Mouse (Mus musculus) neural tube, embryonic 15.5 days (tissue): ENCODE data around the gene Med24. TPM values are rescaled to one million over a fixed set of nuclear protein-coding genes. Genes with fewer than 3 reads are reported as not detected.
A peak's percentile ranks its signal among the peaks of the same experiment; 100 is the strongest.
"Not testable (repeated sequence)": the region's sequence is repeated elsewhere in the genome, so short reads cannot be mapped to it uniquely, and the experiment has no call there.

Experiments
- ATAC-seq: fragments of 200-750 bp; cut with Nextera tagmentation; 2 replicates; pipeline ENCODE4 v1.8.0; 2017; ENCODE audit warnings: mild to moderate bottlenecking, moderate TSS enrichment, moderate library complexity; ENCODE audit not compliant: low FRiP score
- H3K27ac ChIP-seq: fragments of 300-500 bp; sonication (generic); replicated peaks from 2 replicates; pipeline ENCODE4 v1.5.1; 2015; ENCODE audit warnings: mild to moderate bottlenecking, inconsistent platforms
- H3K27me3 ChIP-seq: fragments of 300-500 bp; sonication (generic); replicated peaks from 2 replicates; pipeline ENCODE4 v1.6.1; 2015; ENCODE audit warnings: inconsistent platforms
- H3K36me3 ChIP-seq: fragments of 300-500 bp; sonication (generic); 2 replicates; pipeline ENCODE4 v1.6.1; 2015; ENCODE audit warnings: inconsistent platforms
- H3K4me1 ChIP-seq: fragments of 300-500 bp; sonication (generic); 2 replicates; pipeline ENCODE4 v1.6.1; 2015; ENCODE audit warnings: inconsistent platforms
- H3K4me2 ChIP-seq: fragments of 300-500 bp; sonication (generic); 2 replicates; pipeline ENCODE4 v1.6.1; 2015; ENCODE audit warnings: inconsistent platforms, mild to moderate bottlenecking, moderate library complexity
- H3K4me3 ChIP-seq: fragments of 300-500 bp; sonication (generic); replicated peaks from 2 replicates; pipeline ENCODE4 v1.5.1; 2015; ENCODE audit warnings: mild to moderate bottlenecking, inconsistent platforms
- H3K9ac ChIP-seq: fragments of 300-500 bp; sonication (generic); replicated peaks from 2 replicates; pipeline ENCODE4 v1.6.1; 2015; ENCODE audit warnings: mild to moderate bottlenecking, inconsistent platforms
- H3K9me3 ChIP-seq: fragments of 300-500 bp; sonication (generic); replicated peaks from 2 replicates; pipeline ENCODE4 v1.6.1; 2016; ENCODE audit warnings: inconsistent platforms
- WGBS: fragments of 180-500 bp; shearing (Covaris S2); methylation state at CpG from one replicate; pipeline ENCODE4 v1.1.7; 2015; ENCODE audit warnings: mixed read lengths; 5-methylcytosine and 5-hydroxymethylcytosine counted together
- polyA plus RNA-seq: library from polyadenylated mRNA; unstranded; fragments of >200 nt; fragmentation: Nextera tagmentation; extraction: Ambion mirVana; gene quantifications from 2 replicates; pipeline ENCODE4 v1.2.1, GENCODE M21; 2015

The Med24 gene
- polyA plus RNA-seq, 1 experiment from 2014 or later = 59.6 TPM

DNA sequence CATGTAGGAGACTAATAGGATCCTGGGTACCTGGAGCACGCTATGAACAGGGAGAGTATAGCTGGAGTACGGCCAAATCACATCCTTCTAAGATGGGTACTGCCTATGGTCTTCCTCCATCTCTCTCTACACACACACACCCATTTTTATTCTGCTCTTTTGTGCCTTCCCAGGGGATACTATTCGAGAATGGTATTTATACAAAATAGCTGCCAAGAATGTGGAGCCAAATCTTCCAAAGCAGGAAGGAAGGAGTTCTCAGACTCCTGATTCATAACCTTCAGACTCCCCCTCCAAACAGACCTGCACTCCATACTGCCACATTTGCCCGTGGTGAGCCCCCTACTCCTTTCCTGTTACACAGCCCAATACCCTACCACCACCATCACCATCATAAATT is 1.5 kb upstream of the Med24 start:
- Histone ChIP-seq H3K4me3 (no peak overlapping the region), H3K36me3 (peaks cover 20% of the 10 kb centered on the region), H3K4me1 (peaks cover 17% of the 10 kb centered on the region), H3K4me2 (no peak overlapping the region), H3K27ac (no peak overlapping the region), H3K9ac (no peak overlapping the region), H3K27me3 (no peaks in the 10 kb centered on the region), H3K9me3 (no peaks in the 10 kb centered on the region)
- 59% methylated on average over 4 of the region's 4 CpGs for WGBS
- ATAC-seq = no peak

DNA sequence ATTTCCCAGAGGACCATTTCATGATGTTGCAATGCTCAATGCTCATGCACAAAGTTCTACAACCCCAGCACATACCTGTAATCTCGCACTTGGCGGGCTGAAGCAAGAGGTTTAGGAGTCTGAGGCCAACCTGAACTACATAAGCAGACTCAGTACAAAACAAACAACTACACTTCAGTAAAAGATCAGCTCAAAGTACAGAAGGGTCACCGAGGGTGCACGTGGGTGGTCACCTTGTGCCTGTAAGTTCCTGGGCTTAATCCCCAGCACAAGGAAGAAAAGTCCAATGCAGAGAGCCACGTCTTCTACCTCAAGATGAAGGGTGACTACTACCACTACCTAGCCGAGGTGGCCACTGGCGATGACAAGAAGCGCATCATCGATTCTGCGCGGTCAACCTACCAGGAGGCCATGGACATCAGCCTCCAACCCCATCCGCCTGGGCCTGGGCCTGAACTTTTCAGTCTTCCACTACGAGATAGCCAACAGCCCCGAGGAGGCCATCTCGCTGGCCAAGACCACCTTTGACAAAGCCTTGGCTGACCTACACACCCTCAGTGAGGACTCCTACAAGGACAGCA is 3.2 kb downstream of the Med24 start:
- H3K4me2 ChIP-seq = no peak overlapping the region
- WGBS = 96% methylated on average over 15 of the region's 15 CpGs
- H3K9ac ChIP-seq = no peak overlapping the region
- H3K27ac ChIP-seq = no peak overlapping the region
- H3K9me3 ChIP-seq = no peaks in the 10 kb centered on the region
- peaks cover 20% of the 10 kb centered on the region for H3K4me1 ChIP-seq
- no peak for ATAC-seq
- no peak overlapping the region for H3K4me3 ChIP-seq
- no peaks in the 10 kb centered on the region for H3K27me3 ChIP-seq
- peaks cover 34% of the 10 kb centered on the region for H3K36me3 ChIP-seq

GRCm38 (mm10) chr11:98723098-98723497 is 6.1 kb downstream of the Med24 start:
- Histone ChIP-seq H3K4me1 (peaks cover 13% of the 10 kb centered on the region), H3K27me3 (no peaks in the 10 kb centered on the region), H3K9me3 (no peaks in the 10 kb centered on the region), H3K9ac (no peak overlapping the region), H3K36me3 (peaks cover 38% of the 10 kb centered on the region), H3K4me3 (no peak overlapping the region), H3K4me2 (no peak overlapping the region), H3K27ac (no peak overlapping the region)
- no peak for ATAC-seq
- WGBS = 84% methylated on average over 7 of the region's 7 CpGs

DNA sequence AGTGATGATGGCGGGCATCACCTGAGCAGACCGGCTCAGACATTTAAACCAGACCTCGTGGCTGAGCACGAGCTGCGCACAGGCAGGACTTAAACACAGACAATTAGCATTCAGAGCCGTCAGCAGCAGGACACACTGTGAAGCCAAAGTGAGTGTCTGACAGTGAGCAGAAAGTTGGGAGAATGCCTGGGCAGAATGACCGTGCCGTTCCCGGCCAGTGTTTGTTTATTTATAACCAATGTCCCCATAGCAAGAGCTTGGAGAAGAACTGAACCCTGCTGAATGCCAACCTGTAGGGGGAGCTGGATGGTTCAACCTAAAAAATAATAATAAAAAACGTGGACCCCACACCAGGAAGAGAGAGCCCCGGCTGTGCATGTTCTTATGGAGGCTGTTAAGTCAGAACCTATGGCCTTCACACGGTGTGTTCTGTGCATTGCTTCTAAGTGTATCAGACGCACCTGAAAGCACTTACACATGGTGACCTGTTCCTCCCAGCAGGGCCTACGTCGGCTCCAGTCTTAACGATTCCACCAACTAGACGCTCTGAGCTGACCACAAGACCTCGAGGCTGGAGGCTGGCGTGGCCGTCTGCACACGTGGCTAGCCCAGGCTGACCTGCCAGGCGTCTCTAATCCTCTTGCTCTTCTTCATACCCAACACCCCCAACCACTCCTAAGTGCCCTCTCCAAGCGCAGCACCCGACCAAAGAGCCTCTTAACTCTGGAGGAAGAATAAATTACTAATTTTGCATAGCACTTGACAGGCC is 7.6 kb downstream of the Med24 start:
- no peak overlapping the region for H3K4me2 ChIP-seq
- H3K27me3 ChIP-seq = no peaks in the 10 kb centered on the region
- no peak overlapping the region for H3K4me3 ChIP-seq
- no peak for ATAC-seq
- peaks cover 34% of the 10 kb centered on the region for H3K36me3 ChIP-seq
- WGBS = 70% methylated on average over 24 of the region's 24 CpGs
- 0 out of 2 replicates have a peak overlapping the region, but pooled peaks have one; percentile 38 for H3K27ac ChIP-seq
- no peaks in the 10 kb centered on the region for H3K9me3 ChIP-seq
- H3K4me1 ChIP-seq = peaks cover 16% of the 10 kb centered on the region
- H3K9ac ChIP-seq = no peak overlapping the region

GRCm38 (mm10) chr11:98720756-98721155 is 8.5 kb downstream of the Med24 start:
- Histone ChIP-seq H3K4me3 (no peak overlapping the region), H3K36me3 (peaks cover 34% of the 10 kb centered on the region), H3K4me1 (peaks cover 16% of the 10 kb centered on the region), H3K9ac (no peak overlapping the region), H3K27ac (no peak overlapping the region), H3K27me3 (no peaks in the 10 kb centered on the region), H3K4me2 (no peak overlapping the region), H3K9me3 (no peaks in the 10 kb centered on the region)
- no peak for ATAC-seq
- 78% methylated on average over 2 of the region's 2 CpGs for WGBS

DNA sequence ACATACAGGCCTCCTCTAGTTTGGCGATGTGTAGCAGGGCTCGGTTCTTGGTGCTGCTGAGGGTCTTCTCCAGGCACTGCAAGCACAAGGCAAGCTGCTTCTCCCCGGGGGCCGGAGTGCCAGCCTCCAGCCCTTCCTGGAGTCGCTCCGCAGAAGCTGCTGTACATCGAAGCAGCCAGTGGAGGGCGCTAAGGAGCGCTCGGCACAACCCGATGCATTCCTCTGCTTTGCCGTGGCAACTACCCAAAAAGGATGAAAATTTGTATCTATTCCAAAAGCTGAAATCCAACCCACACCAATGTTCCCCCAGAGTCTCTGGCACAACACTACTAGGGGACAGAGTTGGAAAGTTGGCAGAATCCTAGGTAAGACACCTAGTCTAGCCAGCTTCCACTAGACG is 11.3 kb downstream of the Med24 start:
- Histone ChIP-seq H3K27ac (peak overlapping the region; percentile 52; the same call in 1 of the 2 replicates), H3K4me2 (no peak overlapping the region), H3K4me1 (peaks cover 16% of the 10 kb centered on the region), H3K27me3 (no peaks in the 10 kb centered on the region), H3K36me3 (peaks cover 47% of the 10 kb centered on the region), H3K4me3 (no peak overlapping the region), H3K9ac (no peak overlapping the region), H3K9me3 (no peaks in the 10 kb centered on the region)
- WGBS = 12% methylated on average over 13 of the region's 13 CpGs
- ATAC-seq = no peak

GRCm38 (mm10) chr11:98715946-98716345 is 13.3 kb downstream of the Med24 start:
- Histone ChIP-seq H3K27me3 (no peaks in the 10 kb centered on the region), H3K4me2 (no peak overlapping the region), H3K9me3 (no peaks in the 10 kb centered on the region), H3K36me3 (peaks cover 62% of the 10 kb centered on the region), H3K4me3 (no peak overlapping the region), H3K4me1 (peaks cover 11% of the 10 kb centered on the region), H3K9ac (no peak overlapping the region), H3K27ac (no peak overlapping the region)
- ATAC-seq = no peak
- 92% methylated on average over 9 of the region's 9 CpGs for WGBS

DNA sequence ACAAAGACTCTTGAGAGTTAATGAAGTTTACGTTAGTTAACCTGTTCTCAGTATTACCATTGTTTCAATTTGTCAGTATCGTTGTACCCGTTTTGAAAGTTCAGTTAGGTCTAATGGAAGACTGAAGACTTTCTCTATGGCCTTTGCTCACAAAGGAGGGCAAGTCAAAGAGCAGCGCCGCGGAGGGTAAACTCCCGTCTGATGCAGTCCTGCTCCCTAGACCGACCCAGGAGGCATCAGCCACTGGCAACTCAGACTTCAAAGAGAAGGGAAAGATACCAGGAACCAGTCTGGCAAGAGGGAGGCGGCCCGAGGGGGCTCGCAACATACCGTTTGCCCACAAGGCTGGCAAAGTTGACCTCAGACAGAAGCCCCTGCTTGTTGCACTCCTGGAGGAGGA is 15.5 kb downstream of the Med24 start:
- Histone ChIP-seq H3K36me3 (peaks cover 76% of the 10 kb centered on the region), H3K4me1 (peaks cover 20% of the 10 kb centered on the region), H3K4me2 (no peak overlapping the region), H3K9ac (no peak overlapping the region), H3K27me3 (no peaks in the 10 kb centered on the region), H3K9me3 (no peaks in the 10 kb centered on the region), H3K27ac (no peak overlapping the region), H3K4me3 (no peak overlapping the region)
- WGBS = 89% methylated on average over 12 of the region's 12 CpGs
- no peak for ATAC-seq

DNA sequence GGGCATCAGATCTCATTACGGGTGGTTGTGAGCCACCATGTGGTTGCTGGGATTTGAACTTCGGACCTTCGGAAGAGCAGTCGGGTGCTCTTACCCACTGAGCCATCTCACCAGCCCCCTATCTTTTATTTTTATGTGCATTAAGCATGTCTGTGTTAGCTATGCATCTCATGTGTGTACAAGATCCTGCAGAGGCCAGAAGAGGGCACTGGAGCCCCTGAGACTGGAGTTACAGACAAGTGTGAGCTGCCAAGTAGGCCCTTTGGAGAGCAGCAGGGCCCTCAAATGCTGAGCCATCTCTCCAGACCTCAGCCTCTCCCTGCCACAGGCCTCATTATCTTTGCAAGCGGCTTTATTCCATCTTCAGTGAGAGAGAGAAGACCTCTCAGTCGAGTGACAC is 17.2 kb downstream of the Med24 start:
- H3K27me3 ChIP-seq, H3K27ac ChIP-seq, ATAC-seq, H3K4me3 ChIP-seq, H3K9ac ChIP-seq, H3K9me3 ChIP-seq, H3K4me2 ChIP-seq: not testable (repeated sequence)
- Histone ChIP-seq H3K36me3 (peaks cover 81% of the 10 kb centered on the region), H3K4me1 (peaks cover 22% of the 10 kb centered on the region)
- WGBS = 91% methylated on average over 6 of the region's 6 CpGs

DNA sequence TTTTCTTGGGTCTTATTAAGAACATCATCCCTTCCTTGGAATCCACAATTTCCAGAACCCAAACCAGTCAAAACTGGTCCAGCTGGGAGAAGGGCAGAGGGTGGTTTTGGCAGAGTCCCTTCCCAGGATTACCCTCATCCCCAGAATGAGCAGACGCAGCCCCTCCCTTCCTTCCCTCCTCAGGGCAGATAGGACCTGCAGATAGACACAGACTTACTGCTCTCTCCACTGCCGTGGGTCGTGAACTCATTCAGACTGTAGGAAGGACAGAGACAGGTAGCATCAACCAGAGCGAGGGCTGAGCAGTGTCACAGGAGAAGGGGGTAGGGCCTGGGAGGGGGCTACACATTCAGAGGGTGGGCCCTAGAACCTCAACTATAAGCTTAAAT is 18.2 kb downstream of the Med24 start:
- WGBS = 87% methylated on average over 4 of the region's 4 CpGs
- no peaks in the 10 kb centered on the region for H3K9me3 ChIP-seq
- no peak overlapping the region for H3K9ac ChIP-seq
- ATAC-seq = no peak
- peaks cover 23% of the 10 kb centered on the region for H3K4me1 ChIP-seq
- H3K36me3 ChIP-seq = peaks cover 82% of the 10 kb centered on the region
- H3K4me2 ChIP-seq = no peak overlapping the region
- no peak overlapping the region for H3K4me3 ChIP-seq
- H3K27ac ChIP-seq = no peak overlapping the region
- H3K27me3 ChIP-seq = no peaks in the 10 kb centered on the region

GRCm38 (mm10) chr11:98710416-98711045 is 18.7 kb downstream of the Med24 start:
- Histone ChIP-seq H3K36me3 (peaks cover 82% of the 10 kb centered on the region), H3K9me3 (no peaks in the 10 kb centered on the region), H3K9ac (no peak overlapping the region), H3K4me1 (peaks cover 23% of the 10 kb centered on the region), H3K4me2 (no peak overlapping the region), H3K27ac (no peak overlapping the region), H3K27me3 (no peaks in the 10 kb centered on the region), H3K4me3 (no peak overlapping the region)
- 52% methylated on average over 12 of the region's 12 CpGs for WGBS
- ATAC-seq = no peak
